Mouse (Mus musculus) limb, embryonic 14.5 days (tissue): ENCODE results near the gene Guk1. TPM values are rescaled to one million over a fixed set of nuclear protein-coding genes. Genes with fewer than 3 reads are reported as not detected.

Source experiments
- ATAC-seq: fragments of 200-750 bp; cut with Nextera tagmentation; 2 replicates; pipeline ENCODE4 v1.8.0; 2017; ENCODE audit warnings: low read depth, moderate number of reproducible peaks, moderate TSS enrichment; ENCODE audit not compliant: low FRiP score
- DNase-seq: peaks from one replicate; pipeline ENCODE4 v3.0.0-alpha.2; 2015; ENCODE audit warnings: low spot score
- H3K27ac ChIP-seq: fragments of 300-500 bp; sonication (generic); replicated peaks from 2 replicates; pipeline ENCODE4 v1.5.1; 2014; ENCODE audit warnings: low read depth, mild to moderate bottlenecking, low read length, moderate library complexity, mixed read lengths
- H3K27me3 ChIP-seq: fragments of 300-500 bp; sonication (generic); 2 replicates; pipeline ENCODE4 v1.6.1; 2014; ENCODE audit warnings: low read length, mixed read lengths; ENCODE audit not compliant: control insufficient read depth, insufficient read depth
- H3K36me3 ChIP-seq: fragments of 300-500 bp; sonication (generic); 2 replicates; pipeline ENCODE4 v1.6.1; 2014; ENCODE audit warnings: mild to moderate bottlenecking, low read length, moderate library complexity, mixed read lengths; ENCODE audit not compliant: control insufficient read depth, insufficient read depth
- H3K4me1 ChIP-seq: fragments of 300-500 bp; sonication (generic); 2 replicates; pipeline ENCODE4 v1.6.1; 2014; ENCODE audit warnings: antibody characterized with exemption, low read length, mixed read lengths; ENCODE audit not compliant: control insufficient read depth, insufficient read depth
- H3K4me2 ChIP-seq: fragments of 300-500 bp; sonication (generic); replicated peaks from 2 replicates; pipeline ENCODE4 v1.6.1; 2014; ENCODE audit warnings: low read depth, mild to moderate bottlenecking, low read length, moderate library complexity; ENCODE audit not compliant: severe bottlenecking
- H3K4me3 ChIP-seq: fragments of 300-500 bp; sonication (generic); replicated peaks from 2 replicates; pipeline ENCODE4 v1.5.1; 2014; ENCODE audit warnings: low read length
- H3K9ac ChIP-seq: fragments of 300-500 bp; sonication (generic); 2 replicates; pipeline ENCODE4 v1.6.1; 2014; ENCODE audit warnings: mild to moderate bottlenecking, low read depth, low read length, moderate library complexity; ENCODE audit not compliant: severe bottlenecking
- H3K9me3 ChIP-seq: fragments of 300-500 bp; sonication (generic); 2 replicates; pipeline ENCODE4 v1.6.1; 2016; ENCODE audit warnings: low read length; ENCODE audit not compliant: control insufficient read depth
- POLR2A ChIP-seq: fragments of 200-500 bp; IDR thresholded peaks from 2 replicates; pipeline ENCODE4 v1.8.0; 2012; ENCODE audit warnings: inconsistent platforms, mild to moderate bottlenecking, moderate library complexity, borderline replicate concordance; ENCODE audit not compliant: insufficient read depth, insufficient read length; ENCODE audit errors: extremely low read depth
- WGBS: fragments of 180-500 bp; shearing (Covaris S2); extraction: QIAGEN DNeasy Blood & Tissue Kit; methylation state at CpG from one replicate; pipeline ENCODE4 v1.1.7; 2014; 5-methylcytosine and 5-hydroxymethylcytosine counted together
- polyA plus RNA-seq, 2 experiments: library from polyadenylated mRNA; depleted of rRNA in 1 of 2; stranded (reverse) in 1 of 2; unstranded in 1 of 2; fragments of >200 nt; fragmentation: Nextera tagmentation in 1 of 2; extraction: Ambion mirVana in 1 of 2; gene quantifications; 2 replicates each; pipeline versions ENCODE4 v1.2.1 to v1.2.3; 2012 to 2014

Gene Guk1
- polyA plus RNA-seq, 2 experiments = 101 to 129 TPM

DNA sequence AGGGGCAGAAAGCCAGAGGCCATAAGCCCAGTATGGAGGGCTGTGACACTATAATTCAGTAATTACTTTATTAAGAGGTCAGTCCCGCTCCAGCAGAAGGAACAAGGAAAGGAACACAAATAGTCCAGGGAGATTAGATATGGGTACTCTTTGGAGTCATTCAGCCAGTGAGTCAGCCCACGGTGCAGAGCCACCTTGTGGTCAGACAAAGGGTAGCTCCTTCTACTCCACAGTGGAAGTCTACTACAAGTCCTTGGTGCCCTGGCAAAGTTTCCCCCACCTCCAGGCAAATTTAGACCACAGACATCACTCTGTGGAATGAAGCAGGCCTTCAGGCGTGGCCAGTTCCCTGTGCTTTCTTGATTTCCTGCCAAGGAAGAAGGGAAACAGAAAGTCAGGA is 8.2 kb downstream of the Guk1 start:
- 45% methylated on average over 3 of the region's 3 CpGs for WGBS
- Histone ChIP-seq H3K27me3 (peaks cover 12% of the 10 kb centered on the region), H3K4me2 (no peak overlapping the region), H3K4me3 (no peak overlapping the region), H3K36me3 (peaks cover 32% of the 10 kb centered on the region), H3K27ac (no peak overlapping the region), H3K9me3 (no peaks in the 10 kb centered on the region), H3K9ac (no peak overlapping the region), H3K4me1 (no peaks in the 10 kb centered on the region)
- no peak for TF ChIP-seq POLR2A
- DNase-seq (peak; percentile 32), ATAC-seq (no peak)

DNA sequence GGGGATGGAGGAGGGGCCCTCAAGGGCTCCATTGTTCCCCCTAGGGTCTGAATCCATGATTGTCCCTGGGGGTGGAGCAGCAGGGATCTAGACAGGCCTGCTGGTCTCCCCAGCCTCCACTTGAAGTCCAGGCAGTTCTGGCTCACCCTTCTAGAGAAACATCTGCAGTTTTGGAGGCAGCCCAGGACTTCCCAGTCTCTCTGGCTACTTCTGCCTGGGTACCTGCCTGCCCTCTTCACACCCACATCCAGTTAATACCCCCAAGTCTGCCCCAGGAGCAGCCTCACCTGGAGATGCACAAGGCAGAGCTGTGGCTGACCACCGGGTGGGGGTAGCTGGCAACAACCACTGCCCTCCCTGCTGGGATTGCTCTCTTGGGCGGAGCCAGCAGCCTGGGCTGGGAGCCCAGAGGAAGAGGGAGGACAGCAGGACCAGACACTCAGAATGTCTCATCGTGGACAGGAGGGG is 9.1 kb downstream of the Guk1 start, which contains the start of gene Gjc2:
Gene Gjc2 (minus strand): TSS at position 350 of the 468 bp plus-strand sequence.
- ATAC-seq (no peak), DNase-seq (no peak)
- Histone ChIP-seq H3K4me1 (no peaks in the 10 kb centered on the region), H3K36me3 (peaks cover 32% of the 10 kb centered on the region), H3K9me3 (no peaks in the 10 kb centered on the region), H3K27ac (no peak within 1 kb of the TSS), H3K4me2 (no peak within 1 kb of the TSS), H3K27me3 (peaks cover 21% of the 10 kb centered on the region), H3K4me3 (no peak within 1 kb of the TSS), H3K9ac (no peak within 1 kb of the TSS)
- no peak for TF ChIP-seq POLR2A
- 67% methylated on average over 2 of the region's 3 CpGs for WGBS

DNA sequence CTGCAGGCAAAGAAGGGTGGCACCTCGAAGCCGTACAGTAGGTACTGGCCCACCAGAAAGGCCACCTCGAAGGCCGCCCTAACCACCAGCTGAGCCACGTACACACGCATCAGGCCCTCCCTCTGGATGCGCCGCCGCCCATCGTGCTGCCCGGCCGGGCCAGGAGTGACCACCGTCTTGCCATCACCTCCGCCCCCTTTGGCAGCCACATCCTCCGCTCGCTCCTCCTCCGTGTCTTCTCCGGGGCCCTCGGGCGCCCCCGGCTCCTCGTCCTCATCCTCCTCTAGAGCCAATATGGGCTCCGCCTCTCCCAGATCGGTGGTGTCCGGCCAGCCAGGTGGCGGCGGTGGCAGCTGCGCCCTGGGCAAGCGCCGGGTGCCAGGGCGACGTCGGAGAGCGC is 15.1 kb downstream of the Guk1 start:
- H3K4me2 ChIP-seq = peak overlapping the region; percentile 37; the same call in 1 of the 2 replicates
- DNase-seq = no peak
- peak overlapping the region; percentile 28 for H3K4me3 ChIP-seq

DNA sequence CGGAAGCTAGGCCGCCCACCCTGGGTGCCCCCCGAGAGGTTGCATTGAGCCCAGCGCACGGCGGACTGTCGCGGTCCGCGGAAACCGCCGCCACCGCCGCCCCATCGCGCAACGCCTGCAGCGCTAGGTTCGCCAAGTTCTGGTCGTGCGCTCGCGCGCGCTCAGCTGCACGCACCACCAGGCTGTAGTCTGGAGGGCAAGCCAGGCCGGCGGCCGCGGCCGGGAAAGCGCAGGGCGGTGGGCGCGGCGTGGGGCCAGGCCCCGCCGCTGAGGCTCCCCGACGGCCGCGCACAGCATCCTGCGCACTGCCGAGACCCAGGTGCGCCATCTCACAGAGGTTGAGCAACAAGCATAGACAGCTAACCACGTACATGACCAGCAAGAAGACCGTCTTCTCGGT is 15.5 kb downstream of the Guk1 start:
- Histone ChIP-seq H3K9ac (0 out of 2 replicates have a peak overlapping the region, but pooled peaks have one; percentile 16), H3K27me3 (peaks cover 59% of the 10 kb centered on the region), H3K9me3 (no peaks in the 10 kb centered on the region), H3K36me3 (no peaks in the 10 kb centered on the region), H3K4me2 (peak overlapping the region; percentile 37), H3K4me1 (no peaks in the 10 kb centered on the region), H3K27ac (no peak overlapping the region), H3K4me3 (peak overlapping the region; percentile 28)
- no peak for TF ChIP-seq POLR2A
- no peak for ATAC-seq
- WGBS = 3% methylated on average over 32 of the region's 48 CpGs
- DNase-seq = no peak

More for the DNA sequence above, 15.1 kb downstream of the Guk1 start:
- Histone ChIP-seq H3K4me1 (no peaks in the 10 kb centered on the region), H3K36me3 (no peaks in the 10 kb centered on the region), H3K9me3 (no peaks in the 10 kb centered on the region), H3K9ac (0 out of 2 replicates have a peak overlapping the region, but pooled peaks have one; percentile 16), H3K27me3 (peaks cover 59% of the 10 kb centered on the region), H3K27ac (no peak overlapping the region)
- TF ChIP-seq POLR2A = no peak
- WGBS = 13% methylated on average over 29 of the region's 34 CpGs
- no peak for ATAC-seq

DNA sequence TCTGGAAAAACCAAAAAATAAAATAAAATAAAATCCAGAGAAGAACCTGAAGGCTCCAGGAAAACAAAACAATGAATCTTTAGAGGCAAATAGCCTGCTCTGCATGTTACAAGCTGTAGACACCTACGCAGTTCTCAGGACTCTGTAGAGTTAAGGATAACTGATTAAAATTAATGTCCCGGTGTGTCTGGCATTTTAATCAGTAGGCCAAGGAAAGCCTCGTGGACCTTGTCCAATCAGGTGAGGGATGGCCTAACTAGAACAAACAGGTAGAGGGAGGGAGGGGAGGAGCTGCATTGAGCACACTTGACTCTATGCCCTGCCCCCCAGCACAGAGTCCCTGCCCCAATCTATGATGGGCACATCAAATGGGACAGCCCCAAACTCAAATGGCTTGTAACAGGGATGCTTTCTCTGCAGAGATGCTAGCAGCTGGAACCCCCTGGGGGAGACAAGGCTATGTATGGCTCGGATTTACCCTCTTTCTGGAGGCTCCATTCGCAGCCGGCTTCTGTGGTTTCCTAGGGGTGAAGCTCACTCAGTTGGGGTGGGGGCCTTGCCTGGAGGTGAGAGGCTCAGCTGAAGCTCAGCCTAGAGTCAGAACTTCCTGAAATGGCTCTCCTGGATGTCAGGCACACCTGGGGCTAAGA is 17.7 kb downstream of the Guk1 start:
- Histone ChIP-seq H3K36me3 (no peaks in the 10 kb centered on the region), H3K4me2 (no peak overlapping the region), H3K4me3 (no peak overlapping the region), H3K9ac (no peak overlapping the region), H3K27ac (no peak overlapping the region), H3K27me3 (peaks cover 53% of the 10 kb centered on the region), H3K9me3 (no peaks in the 10 kb centered on the region), H3K4me1 (no peaks in the 10 kb centered on the region)
- whole genome bisulfite sequencing = 59% methylated on average over 6 of the region's 6 CpGs
- ATAC-seq (no peak), DNase-seq (no peak)
- no peak for TF ChIP-seq POLR2A
